Mouse (Mus musculus) heart, adult 10 weeks (tissue): ENCODE measurements around the gene Eaf2. TPM values are rescaled to one million over a fixed set of nuclear protein-coding genes. Genes with fewer than 3 reads are reported as not detected.

ENCODE experiments used
- polyA plus RNA-seq: library from polyadenylated mRNA; stranded (reverse); fragments of 350-450 nt; fragmentation: Illumina TruSeq; extraction: RNeasy Lipid Tissue Mini Kit (QIAGEN cat#74804); gene quantifications from one replicate; pipeline ENCODE4 v1.2.3, GENCODE M21; 2014; ENCODE audit warnings: low read depth, low replicate concordance

The Eaf2 gene
- polyA plus RNA-seq = 1.8 TPM

DNA sequence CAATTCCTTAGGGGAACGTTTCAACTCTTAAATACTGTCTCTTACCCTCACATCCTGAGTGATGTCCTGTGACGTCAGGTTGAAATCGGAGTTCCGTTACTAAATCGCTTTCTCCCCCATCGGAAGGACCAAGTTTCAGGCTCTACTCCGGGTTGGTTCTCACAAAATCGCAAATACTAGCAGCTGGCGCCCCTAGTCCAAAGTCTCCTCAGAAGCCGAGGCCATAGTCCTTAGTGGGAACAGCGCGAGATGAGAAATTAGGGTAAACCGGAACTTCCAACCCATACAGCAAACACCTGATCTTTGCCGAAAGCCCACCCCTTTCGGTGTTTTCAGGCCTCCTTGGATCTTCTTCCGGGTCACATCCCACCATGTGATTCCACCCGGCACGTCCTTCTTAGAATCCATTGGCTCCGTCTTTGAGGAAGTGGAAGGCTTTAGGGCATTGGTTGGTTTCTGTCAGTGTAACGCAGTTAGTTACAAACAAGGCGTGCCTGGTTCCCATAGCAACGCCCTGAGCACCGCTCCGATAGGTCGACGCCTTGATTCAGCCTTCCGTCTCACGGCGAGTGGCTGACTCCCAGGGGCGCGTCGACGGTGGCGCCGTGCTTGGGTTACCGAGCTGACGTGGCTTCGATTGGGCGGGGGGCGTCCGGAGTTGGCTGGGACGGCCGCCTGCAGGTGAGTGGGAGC is at the start of gene Eaf2, which contains the start of gene Golgb1:
Gene Eaf2 (minus strand): TSS at position 421 of the 693 bp plus-strand sequence.
Gene Golgb1 (plus strand): TSS at position 558 of the 693 bp plus-strand sequence.

DNA sequence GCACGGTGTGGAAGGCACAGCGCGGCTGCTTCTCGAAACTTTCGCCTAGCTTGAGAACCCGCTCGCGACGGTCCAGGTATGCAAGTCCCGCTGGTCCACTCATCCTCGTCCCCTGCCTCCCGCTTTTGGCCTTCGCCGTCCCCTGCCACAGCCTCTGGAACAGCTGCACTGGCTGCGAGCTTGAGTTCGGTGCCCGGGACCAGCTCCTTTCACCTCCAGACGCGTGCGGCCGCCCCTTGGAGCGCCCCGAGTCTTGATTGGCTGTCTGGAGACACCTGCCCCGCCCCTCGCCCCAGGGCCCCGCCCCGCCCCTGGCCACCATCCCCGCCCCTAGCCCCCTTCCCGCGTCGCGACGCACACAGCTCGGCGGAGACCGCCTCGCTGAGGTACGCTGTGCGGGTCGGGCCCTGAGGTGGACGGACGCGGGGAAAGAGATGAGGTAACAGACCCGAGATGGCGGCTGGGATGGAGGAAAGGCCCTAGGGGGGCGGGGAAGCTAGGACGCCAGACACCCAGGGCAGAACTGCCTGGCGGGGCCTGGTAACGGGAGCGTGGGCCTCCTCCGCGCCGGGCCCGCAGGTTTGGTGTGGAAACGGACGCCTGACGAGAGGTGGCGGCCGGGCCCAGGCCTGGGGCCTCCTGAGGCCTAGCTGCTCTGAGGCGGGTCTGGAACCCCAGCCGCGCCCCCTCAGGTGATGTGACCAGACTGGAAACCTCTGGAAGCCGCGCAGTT is 46.6 kb downstream of the Eaf2 start, which contains the start of gene Iqcb1:
Gene Iqcb1 (plus strand): TSS at position 332 of the 733 bp plus-strand sequence.

DNA sequence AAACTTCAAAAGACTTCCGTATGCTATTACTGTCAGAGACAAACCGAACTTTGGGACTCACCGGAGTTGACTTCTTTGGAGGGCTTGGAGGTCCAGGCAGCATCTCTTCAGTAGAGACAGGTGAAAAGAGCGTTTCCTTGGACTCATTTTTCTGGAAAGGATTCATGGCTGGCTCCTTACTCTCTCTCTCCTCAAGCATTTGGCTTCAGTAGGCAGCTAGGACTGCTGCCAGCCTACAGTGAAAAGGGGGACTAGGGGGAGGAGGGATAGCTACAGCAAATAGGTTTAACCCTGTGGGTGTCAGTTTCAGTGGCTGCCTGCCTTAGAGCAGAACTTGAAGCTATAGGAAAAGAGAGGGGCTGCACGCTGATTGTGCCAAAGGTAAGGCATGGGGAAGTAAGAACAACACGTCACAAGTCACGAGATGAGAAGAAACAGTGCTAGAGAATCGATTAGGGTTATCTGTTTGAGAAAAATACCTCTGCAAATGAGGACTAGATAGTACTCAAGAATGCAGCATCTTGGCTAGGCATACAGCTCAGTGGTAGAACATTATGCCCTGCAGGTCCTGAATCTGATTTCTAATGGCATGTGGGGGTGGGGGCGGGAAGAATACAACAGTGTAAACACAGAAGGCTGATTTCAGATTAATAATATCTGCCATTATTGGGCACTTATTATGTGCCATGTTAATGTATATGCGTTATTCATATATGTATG is 90.0 kb downstream of the Eaf2 start, which contains the start of gene Slc15a2:
Gene Slc15a2 (minus strand): TSS at position 369 of the 720 bp plus-strand sequence.

Other genes with a start within 250 kb of the Eaf2 start
- gene Cd86, start 208.9 kb downstream of the Eaf2 start, polyA plus RNA-seq = 2.0 TPM
- not detected for gene Ildr1, start 181.0 kb downstream of the Eaf2 start, polyA plus RNA-seq
- 5.2 TPM for gene Slc15a2, start 90.0 kb downstream of the Eaf2 start, polyA plus RNA-seq
- gene Iqcb1, start 46.6 kb downstream of the Eaf2 start, polyA plus RNA-seq = 17.7 TPM
- 29.6 TPM for gene Golgb1, start 137 bp upstream of the Eaf2 start, polyA plus RNA-seq
- gene Hcls1, start 60.0 kb upstream of the Eaf2 start, polyA plus RNA-seq = 7.6 TPM
- gene Fbxo40, start 115.5 kb upstream of the Eaf2 start, polyA plus RNA-seq = 153 TPM
- gene Polq, start 136.8 kb upstream of the Eaf2 start, polyA plus RNA-seq = 5.2 TPM